Mouse (Mus musculus) neural tube, embryonic 12.5 days (tissue): ENCODE data around the gene Hist1h2be. TPM values are rescaled to one million over a fixed set of nuclear protein-coding genes. Genes with fewer than 3 reads are reported as not detected.
"Not testable (repeated sequence)": the region's sequence is repeated elsewhere in the genome, so short reads cannot be mapped to it uniquely, and the experiment has no call there.

Source experiments
- ATAC-seq: fragments of 200-750 bp; cut with Nextera tagmentation; 2 replicates; pipeline ENCODE4 v1.8.0; 2017; ENCODE audit warnings: low read depth, mild to moderate bottlenecking, moderate TSS enrichment, moderate library complexity; ENCODE audit not compliant: low FRiP score
- H3K27ac ChIP-seq: fragments of 300-500 bp; sonication (generic); 2 replicates; pipeline ENCODE4 v1.5.1; 2016
- H3K27me3 ChIP-seq: fragments of 300-500 bp; sonication (generic); replicated peaks from 2 replicates; pipeline ENCODE4 v1.6.1; 2016; ENCODE audit warnings: mild to moderate bottlenecking
- H3K36me3 ChIP-seq: fragments of 300-500 bp; sonication (generic); 2 replicates; pipeline ENCODE4 v1.6.1; 2016; ENCODE audit warnings: mild to moderate bottlenecking
- H3K4me1 ChIP-seq: fragments of 300-500 bp; sonication (generic); 2 replicates; pipeline ENCODE4 v1.6.1; 2016
- H3K4me2 ChIP-seq: fragments of 300-500 bp; sonication (generic); replicated peaks from 2 replicates; pipeline ENCODE4 v1.6.1; 2016; ENCODE audit warnings: mild to moderate bottlenecking
- H3K4me3 ChIP-seq: fragments of 300-500 bp; sonication (generic); 2 replicates; pipeline ENCODE4 v1.5.1; 2016
- H3K9ac ChIP-seq: fragments of 300-500 bp; sonication (generic); 2 replicates; pipeline ENCODE4 v1.6.1; 2016; ENCODE audit warnings: mild to moderate bottlenecking
- H3K9me3 ChIP-seq: fragments of 300-500 bp; sonication (generic); 2 replicates; pipeline ENCODE4 v1.6.1; 2016; ENCODE audit warnings: mild to moderate bottlenecking
- WGBS: fragments of 180-500 bp; shearing (Covaris S2); methylation state at CpG from one replicate; pipeline ENCODE4 v1.1.7; 2016; 5-methylcytosine and 5-hydroxymethylcytosine counted together
- polyA plus RNA-seq: library from polyadenylated mRNA; unstranded; fragments of >200 nt; fragmentation: Nextera tagmentation; extraction: Ambion mirVana; gene quantifications from 2 replicates; pipeline ENCODE4 v1.2.1, GENCODE M21; 2016

The Hist1h2be gene
- polyA plus RNA-seq, 1 experiment from 2014 or later: 1.9 TPM

DNA sequence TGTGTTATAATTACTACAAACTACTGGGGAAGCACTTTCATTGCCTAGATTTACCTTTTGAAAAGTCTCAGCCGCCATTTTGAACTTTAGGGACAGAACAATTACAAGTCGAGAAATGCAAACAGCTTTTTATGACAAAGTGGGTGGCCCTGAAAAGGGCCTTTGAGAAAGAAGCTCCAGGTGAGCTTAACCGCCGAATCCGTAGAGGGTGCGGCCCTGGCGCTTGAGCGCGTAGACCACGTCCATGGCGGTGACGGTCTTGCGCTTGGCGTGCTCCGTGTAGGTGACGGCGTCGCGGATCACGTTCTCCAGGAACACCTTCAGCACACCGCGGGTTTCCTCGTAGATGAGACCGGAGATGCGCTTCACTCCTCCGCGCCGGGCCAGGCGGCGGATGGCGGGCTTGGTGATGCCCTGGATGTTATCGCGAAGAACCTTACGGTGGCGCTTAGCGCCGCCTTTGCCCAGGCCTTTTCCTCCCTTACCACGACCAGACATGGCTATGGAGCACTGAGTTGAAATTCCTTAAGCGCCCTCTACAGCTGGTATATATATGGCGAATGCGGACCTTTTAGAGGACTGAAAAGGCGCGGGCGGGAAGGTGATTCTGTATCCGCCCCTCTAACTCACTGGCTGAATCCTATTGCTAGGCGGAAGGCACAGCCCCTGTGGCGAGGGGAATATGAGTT, 69.6 kb downstream of the Hist1h2be start, which contains the start of gene Hist1h4f:
Gene Hist1h4f, minus strand, starts transcription at position 503 of the 689 bp plus-strand sequence.
- peaks cover 12% of the 10 kb centered on the region; the same call in 1 of the 2 replicates for H3K4me1 ChIP-seq
- not testable (repeated sequence) for H3K9me3 ChIP-seq, H3K36me3 ChIP-seq, H3K27me3 ChIP-seq
- peak; percentile 80 for ATAC-seq
- peak within 1 kb of the TSS; percentile 41 for H3K4me3 ChIP-seq
- WGBS: under 1% methylated on average over 47 of the region's 47 CpGs
- H3K4me2 ChIP-seq: peak within 1 kb of the TSS; percentile 65
- peak within 1 kb of the TSS; percentile 53 for H3K9ac ChIP-seq
- peak within 1 kb of the TSS; percentile 43 for H3K27ac ChIP-seq

DNA sequence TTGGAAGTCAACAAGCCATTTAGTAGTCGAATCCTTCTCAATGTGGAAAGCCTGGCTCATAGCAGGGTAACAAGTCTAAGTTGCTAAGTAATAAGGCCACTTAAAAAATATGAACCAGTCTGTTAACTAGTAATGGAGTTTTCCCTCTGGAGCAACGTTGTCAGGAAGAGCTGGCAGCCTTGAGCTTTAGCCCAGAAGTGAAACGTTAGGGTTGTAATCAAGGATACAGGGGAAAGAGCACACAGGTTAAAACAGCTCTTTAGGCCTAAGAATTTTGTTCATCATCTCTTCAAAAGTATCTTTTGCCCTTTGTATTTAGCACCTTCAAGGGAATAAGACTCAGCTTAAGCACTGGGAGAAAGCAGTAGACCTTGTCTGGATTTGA, 70.2 kb downstream of the Hist1h2be start:
- no peaks in the 10 kb centered on the region for H3K36me3 ChIP-seq
- no peak for ATAC-seq
- no peaks in the 10 kb centered on the region for H3K27me3 ChIP-seq
- WGBS: 4% methylated on average over 3 of the region's 3 CpGs
- peaks cover 12% of the 10 kb centered on the region; the same call in 1 of the 2 replicates for H3K4me1 ChIP-seq
- H3K9ac ChIP-seq: peak overlapping the region; percentile 53
- peak overlapping the region; percentile 65 for H3K4me2 ChIP-seq
- H3K9me3 ChIP-seq: no peaks in the 10 kb centered on the region
- peak overlapping the region; percentile 43 for H3K27ac ChIP-seq
- peak overlapping the region; percentile 41 for H3K4me3 ChIP-seq

DNA sequence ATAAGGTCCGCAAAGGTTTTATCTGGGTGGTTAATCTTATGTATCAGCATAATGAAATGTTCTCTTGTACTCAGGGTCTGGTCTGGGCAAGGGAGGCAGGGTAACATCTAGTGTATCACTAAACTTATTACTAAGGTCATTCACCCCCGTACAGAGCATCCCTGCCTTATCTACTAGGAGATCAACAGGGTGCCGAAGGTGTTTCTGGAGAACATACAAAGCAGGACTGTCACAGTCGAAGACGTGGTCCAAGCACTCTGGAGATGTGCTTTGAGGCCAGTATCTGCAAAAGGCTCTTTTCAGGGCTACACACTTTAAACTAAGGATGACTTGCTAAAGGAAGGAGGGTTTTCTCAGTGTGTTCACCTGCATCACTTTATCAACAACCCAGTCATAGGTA, 74.2 kb downstream of the Hist1h2be start:
- Histone ChIP-seq H3K27ac (no peak overlapping the region), H3K4me1 (peaks cover 7% of the 10 kb centered on the region; the same call in 1 of the 2 replicates)
- 89% methylated on average over 5 of the region's 5 CpGs for WGBS

DNA sequence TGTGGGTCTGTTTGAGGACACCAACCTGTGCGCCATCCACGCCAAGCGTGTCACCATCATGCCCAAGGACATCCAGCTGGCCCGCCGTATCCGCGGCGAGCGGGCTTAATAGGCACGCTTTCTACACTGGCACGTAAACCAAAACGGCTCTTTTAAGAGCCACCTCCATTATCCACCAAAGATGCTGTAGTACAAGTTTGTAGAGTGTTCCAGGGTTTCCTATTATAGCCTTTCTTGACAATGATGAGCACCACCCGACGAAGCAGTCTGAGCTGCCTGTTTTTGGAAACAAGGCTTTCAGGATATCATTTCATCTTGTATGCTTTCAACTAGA, 76.2 kb downstream of the Hist1h2be start:
- peak overlapping the region; percentile 61; the same call in 1 of the 2 replicates for H3K9ac ChIP-seq
- H3K27me3 ChIP-seq, H3K27ac ChIP-seq, H3K9me3 ChIP-seq, H3K4me1 ChIP-seq, H3K36me3 ChIP-seq: not testable (repeated sequence)
- 0% methylated on average over 13 of the region's 14 CpGs for WGBS
- peak overlapping the region; percentile 48 for H3K4me3 ChIP-seq
- peak; percentile 1 for ATAC-seq
- peak overlapping the region; percentile 52 for H3K4me2 ChIP-seq

More for the DNA sequence above, 74.2 kb downstream of the Hist1h2be start:
- Histone ChIP-seq H3K4me2 (no peak overlapping the region), H3K9me3 (no peaks in the 10 kb centered on the region), H3K4me3 (no peak overlapping the region), H3K36me3 (no peaks in the 10 kb centered on the region), H3K9ac (no peak overlapping the region), H3K27me3 (no peaks in the 10 kb centered on the region)
- no peak for ATAC-seq

DNA sequence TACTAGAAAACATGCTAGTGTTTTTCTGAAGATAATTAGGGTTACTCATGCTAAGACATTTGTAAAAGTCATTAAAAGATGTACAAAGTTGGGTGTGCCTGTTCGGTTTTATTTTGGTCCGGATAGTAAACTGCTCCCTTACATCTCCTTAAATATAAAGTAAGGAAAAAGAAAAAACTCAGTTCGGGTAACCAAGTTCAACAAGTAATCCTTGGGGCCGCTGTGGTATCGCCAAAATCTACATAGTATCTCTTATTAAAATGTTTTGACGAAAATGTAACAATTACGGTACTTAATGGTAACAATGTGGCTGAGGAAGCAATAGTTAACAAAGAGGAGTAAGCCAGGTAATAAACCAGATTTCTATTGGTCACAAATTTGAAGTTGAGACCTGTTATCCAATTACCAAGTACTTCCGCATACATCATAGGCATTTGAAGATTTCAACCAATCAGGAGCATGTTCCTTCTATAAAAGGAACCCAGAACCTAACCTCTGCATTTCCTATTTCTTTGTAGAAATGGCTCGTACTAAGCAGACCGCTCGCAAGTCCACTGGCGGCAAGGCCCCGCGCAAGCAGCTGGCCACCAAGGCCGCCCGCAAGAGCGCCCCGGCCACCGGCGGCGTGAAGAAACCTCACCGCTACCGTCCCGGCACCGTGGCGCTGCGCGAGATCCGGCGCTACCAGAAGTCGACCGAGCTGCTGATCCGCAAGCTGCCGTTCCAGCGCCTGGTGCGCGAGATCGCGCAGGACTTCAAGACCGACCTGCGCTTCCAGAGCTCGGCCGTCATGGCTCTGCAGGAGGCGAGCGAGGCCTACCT, 76.7 kb downstream of the Hist1h2be start, which contains the start of gene Hist1h3f:
Gene Hist1h3f, plus strand, starts transcription at position 88 of the 822 bp plus-strand sequence.
- ATAC-seq: peak; percentile 94
- no peaks in the 10 kb centered on the region for H3K4me1 ChIP-seq
- peak within 1 kb of the TSS; percentile 68 for H3K4me2 ChIP-seq
- no peaks in the 10 kb centered on the region for H3K36me3 ChIP-seq
- peak within 1 kb of the TSS; percentile 61 for H3K9ac ChIP-seq
- H3K27me3 ChIP-seq: no peaks in the 10 kb centered on the region
- under 1% methylated on average over 25 of the region's 45 CpGs for WGBS
- no peaks in the 10 kb centered on the region for H3K9me3 ChIP-seq
- H3K27ac ChIP-seq: peak within 1 kb of the TSS; percentile 81
- peak within 1 kb of the TSS; percentile 48 for H3K4me3 ChIP-seq

DNA sequence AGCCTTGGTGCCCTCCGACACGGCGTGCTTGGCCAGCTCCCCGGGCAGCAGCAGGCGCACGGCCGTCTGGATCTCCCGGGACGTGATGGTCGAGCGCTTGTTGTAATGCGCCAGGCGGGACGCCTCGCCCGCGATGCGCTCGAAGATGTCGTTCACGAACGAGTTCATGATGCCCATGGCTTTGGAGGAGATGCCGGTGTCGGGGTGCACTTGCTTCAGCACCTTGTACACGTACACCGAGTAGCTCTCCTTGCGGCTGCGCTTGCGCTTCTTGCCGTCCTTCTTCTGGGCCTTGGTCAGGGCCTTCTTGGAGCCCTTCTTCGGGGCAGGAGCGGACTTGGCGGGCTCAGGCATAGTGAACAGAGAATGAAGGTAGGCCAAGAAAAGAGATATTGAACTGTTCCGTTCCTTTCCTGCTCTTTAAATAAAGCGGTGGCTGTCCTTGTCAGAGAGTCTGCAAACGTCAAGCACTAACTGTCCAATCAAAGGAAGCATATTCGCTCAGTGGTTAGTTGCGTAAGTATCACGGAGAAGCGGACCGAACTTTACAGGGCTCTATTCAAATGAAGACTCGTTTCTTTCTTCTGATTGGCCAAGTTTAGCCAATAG, 77.8 kb downstream of the Hist1h2be start, which contains the start of gene Hist1h2bh:
Gene Hist1h2bh, minus strand, starts transcription at position 394 of the 609 bp plus-strand sequence.
- H3K9me3 ChIP-seq, H3K27me3 ChIP-seq, H3K36me3 ChIP-seq, H3K4me1 ChIP-seq: not testable (repeated sequence)
- peak within 1 kb of the TSS; percentile 68 for H3K4me2 ChIP-seq
- H3K4me3 ChIP-seq: peak within 1 kb of the TSS; percentile 48
- peak within 1 kb of the TSS; percentile 56 for H3K9ac ChIP-seq
- under 1% methylated on average over 42 of the region's 42 CpGs for whole genome bisulfite sequencing
- peak; percentile 91 for ATAC-seq
- H3K27ac ChIP-seq: peak within 1 kb of the TSS; percentile 57; the same call in 1 of the 2 replicates

DNA sequence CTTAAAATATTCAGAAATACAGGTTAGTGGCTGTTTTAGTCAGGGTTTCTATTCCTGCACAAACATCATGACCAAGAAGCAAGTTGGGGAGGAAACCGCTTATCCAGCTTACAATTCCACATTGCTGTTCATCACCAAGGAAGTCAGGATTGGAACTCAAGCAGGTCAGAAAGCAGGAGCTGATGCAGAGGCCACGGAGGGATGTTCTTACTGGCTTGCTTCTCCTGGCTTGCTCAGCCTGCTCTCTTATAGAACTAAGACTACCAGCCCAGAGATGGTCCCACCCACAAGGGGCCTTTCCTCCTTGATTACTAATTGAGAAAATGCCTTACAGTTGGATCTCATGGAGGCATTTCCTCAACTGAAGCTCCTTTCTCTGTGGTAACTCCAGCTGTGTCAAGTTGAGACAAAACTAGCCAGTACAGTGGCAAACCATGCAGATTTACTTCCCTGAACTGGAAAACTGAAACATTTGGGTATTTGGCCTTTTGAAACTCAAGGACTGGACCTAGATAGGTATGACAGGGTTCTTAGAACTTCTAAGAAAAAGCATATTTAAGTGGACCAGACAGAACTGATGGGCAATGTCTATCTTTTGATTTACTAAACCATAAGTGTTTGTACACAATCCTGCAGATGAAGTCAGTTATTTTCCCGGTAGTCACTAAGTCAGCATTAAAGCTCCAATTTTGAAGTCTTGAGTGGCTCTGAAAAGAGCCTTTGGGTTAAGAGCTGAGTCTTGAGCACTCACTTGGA, 78.5 kb downstream of the Hist1h2be start:
- WGBS: 6% methylated on average over 3 of the region's 3 CpGs

DNA sequence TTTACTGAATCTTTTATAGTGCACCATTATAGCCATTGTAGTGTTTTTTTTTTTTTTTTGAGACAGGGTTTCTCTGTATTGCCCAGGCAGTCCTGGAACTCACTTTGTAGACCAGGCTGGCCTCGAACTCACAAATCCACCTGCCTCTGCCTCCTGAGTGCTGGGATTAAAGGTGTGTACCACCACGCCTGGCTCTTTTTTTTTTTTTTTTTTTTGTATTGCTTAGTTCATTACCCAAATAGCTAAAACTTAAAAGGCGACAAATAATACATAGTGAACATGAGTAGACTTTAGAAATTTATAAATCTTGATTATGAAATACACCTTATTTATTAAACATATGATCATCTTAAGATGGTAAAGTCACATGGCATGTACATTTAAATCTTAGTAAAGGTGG, 79.4 kb downstream of the Hist1h2be start:
- Histone ChIP-seq H3K4me1 (peaks cover under 1% of the 10 kb centered on the region), H3K27ac (no peak overlapping the region), H3K9me3 (no peaks in the 10 kb centered on the region), H3K27me3 (no peaks in the 10 kb centered on the region), H3K9ac (no peak overlapping the region), H3K4me2 (no peak overlapping the region), H3K36me3 (no peaks in the 10 kb centered on the region), H3K4me3 (no peak overlapping the region)
- no peak for ATAC-seq
- 81% methylated on average over 3 of the region's 3 CpGs for WGBS

More for the DNA sequence above, 78.5 kb downstream of the Hist1h2be start:
- Histone ChIP-seq H3K9ac (peak overlapping the region; percentile 56), H3K4me3 (peak overlapping the region; percentile 42), H3K4me2 (peak overlapping the region; percentile 68)
- not testable (repeated sequence) for H3K27me3 ChIP-seq, H3K4me1 ChIP-seq, ATAC-seq, H3K9me3 ChIP-seq, H3K36me3 ChIP-seq, H3K27ac ChIP-seq

DNA sequence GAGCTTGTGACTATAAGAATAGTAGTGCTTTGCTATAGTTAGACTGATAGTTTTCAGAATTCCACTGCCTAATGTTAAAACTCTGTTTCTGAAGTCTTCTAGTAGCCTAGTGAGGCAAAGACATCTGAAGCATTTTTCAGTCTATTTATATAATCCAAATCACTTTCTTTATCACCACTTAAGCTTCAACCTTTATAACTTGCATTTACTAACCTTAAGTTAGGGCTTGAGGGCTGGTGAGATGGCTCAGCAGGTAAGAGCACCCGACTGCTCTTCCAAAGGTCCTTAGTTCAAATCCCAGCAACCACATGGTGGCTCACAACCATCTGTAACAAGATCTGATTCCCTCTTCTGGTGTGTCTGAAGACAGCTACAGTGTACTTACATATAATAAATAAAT, 81.1 kb downstream of the Hist1h2be start:
- H3K36me3 ChIP-seq, H3K27me3 ChIP-seq, H3K9me3 ChIP-seq, H3K9ac ChIP-seq, H3K4me3 ChIP-seq, H3K4me2 ChIP-seq, ATAC-seq, H3K27ac ChIP-seq, H3K4me1 ChIP-seq: not testable (repeated sequence)
- 79% methylated on average over 1 of the region's 1 CpGs for WGBS

DNA sequence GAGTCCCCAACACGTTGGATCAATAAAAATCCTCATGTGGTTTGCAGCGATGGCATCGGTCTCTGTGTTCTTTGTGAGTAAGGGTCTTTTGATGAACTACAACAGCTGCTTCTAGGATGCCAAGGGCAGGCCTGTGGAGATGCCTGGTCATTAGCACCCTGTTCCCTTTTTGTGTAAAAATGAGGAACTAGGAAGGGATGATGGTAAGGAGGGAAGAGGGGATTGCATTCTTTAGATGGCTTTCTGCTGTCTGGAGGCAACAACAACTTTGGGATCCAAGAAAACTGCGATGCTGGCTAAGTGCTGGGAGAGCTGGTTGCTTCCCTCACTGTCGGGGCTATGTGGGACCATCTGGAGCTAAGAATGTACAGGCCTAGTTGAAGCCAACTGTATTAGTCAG, 82.7 kb downstream of the Hist1h2be start:
- H3K4me2 ChIP-seq: no peak overlapping the region
- no peak for ATAC-seq
- peaks cover 11% of the 10 kb centered on the region for H3K4me1 ChIP-seq
- H3K27ac ChIP-seq: no peak overlapping the region
- no peaks in the 10 kb centered on the region for H3K27me3 ChIP-seq
- H3K4me3 ChIP-seq: no peak overlapping the region
- no peaks in the 10 kb centered on the region for H3K36me3 ChIP-seq
- WGBS: 70% methylated on average over 5 of the region's 5 CpGs
- H3K9ac ChIP-seq: no peak overlapping the region
- H3K9me3 ChIP-seq: no peaks in the 10 kb centered on the region

DNA sequence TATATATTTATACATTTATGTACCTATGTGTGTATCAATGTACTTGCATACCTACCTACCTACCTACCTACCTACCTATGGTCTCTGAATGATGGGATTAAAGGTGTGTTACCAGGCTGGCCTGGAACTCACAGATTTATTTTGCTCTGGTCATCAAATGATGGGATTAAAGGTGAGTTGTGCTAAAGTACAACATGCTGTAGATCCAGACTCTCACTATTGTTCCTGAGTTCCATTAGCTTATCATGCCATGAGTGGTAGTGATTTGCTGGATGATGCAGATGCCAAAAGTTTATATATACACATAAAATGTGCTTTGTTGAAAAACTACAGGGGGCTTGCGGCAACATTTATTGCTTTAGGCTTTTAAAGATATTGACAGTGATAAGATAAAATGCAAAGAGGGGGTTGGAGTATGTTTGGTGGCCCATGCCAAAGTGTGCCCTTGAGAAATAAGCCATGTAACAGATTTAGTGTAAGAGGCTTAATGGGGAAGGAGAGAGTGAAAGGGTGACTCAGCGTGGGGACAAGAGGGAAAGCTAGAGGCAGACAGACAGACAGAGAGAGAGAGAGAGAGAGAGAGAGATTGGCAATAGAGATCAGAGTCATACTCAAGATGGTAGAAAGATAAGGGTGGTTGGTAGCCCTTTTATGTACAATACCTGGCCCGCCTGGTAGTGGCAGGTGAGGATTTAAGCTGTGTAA, 83.8 kb downstream of the Hist1h2be start:
- 77% methylated on average over 3 of the region's 3 CpGs for WGBS
- H3K4me2 ChIP-seq: peak overlapping the region; percentile 70
- no peaks in the 10 kb centered on the region for H3K36me3 ChIP-seq
- H3K4me3 ChIP-seq: no peak overlapping the region
- H3K9me3 ChIP-seq: no peaks in the 10 kb centered on the region
- H3K4me1 ChIP-seq: peaks cover 22% of the 10 kb centered on the region
- ATAC-seq: no peak
- H3K27me3 ChIP-seq: no peaks in the 10 kb centered on the region
- H3K9ac ChIP-seq: no peak overlapping the region
- H3K27ac ChIP-seq: no peak overlapping the region
